Mouse (Mus musculus): ENCODE measurements around the gene Anapc2. TPM values are rescaled to one million over a fixed set of nuclear protein-coding genes. Genes with fewer than 3 reads are reported as not detected.

The Anapc2 gene
- polyA plus RNA-seq, 1 experiment from 2014 or later = 71.3 TPM

GRCm38 (mm10) chr2:25264286-25264660 is 8.0 kb upstream of the Anapc2 start:
- Histone ChIP-seq H3K27me3 (ENCODE audit: control insufficient read depth, insufficient read depth, low read length) (peaks cover 8% of the 10 kb centered on the region), H3K27ac (replicated peaks in 1 of 2; ENCODE audit: control insufficient read depth in 1 of 2, insufficient read depth in 1 of 2, low read depth in 2 of 2, low read length in 2 of 2) (no peak overlapping the region), H3K9ac (ENCODE audit: low read length) (no peak overlapping the region), H3K4me3 (ENCODE audit: control insufficient read depth in 1 of 2, insufficient read depth in 1 of 2, low read depth in 1 of 2, low read length in 2 of 2) (no peak overlapping the region), H3K4me2 (ENCODE audit: low read length) (peak overlapping the region; percentile 97; the same call in 1 of the 2 replicates), H3K4me1 (ENCODE audit: control insufficient read depth in 2 of 2, insufficient read depth in 2 of 2, low read length in 2 of 2) (peaks cover 26 to 33% of the 10 kb centered on the region in 2 experiments), H3K36me3 (ENCODE audit: control insufficient read depth, insufficient read depth, low read length) (peaks cover 13% of the 10 kb centered on the region), H3K9me3 (ENCODE audit: control insufficient read depth, low read length) (no peaks in the 10 kb centered on the region)
- ATAC-seq (ENCODE audit: insufficient number of reproducible peaks, insufficient read depth, low FRiP score, low read depth) = no peak
- WGBS = 66% methylated on average over 5 of the region's 5 CpGs

GRCm38 (mm10) chr2:25264851-25265250 is 7.4 kb upstream of the Anapc2 start:
- 72% methylated on average over 3 of the region's 3 CpGs for WGBS
- Histone ChIP-seq H3K9me3 (ENCODE audit: control insufficient read depth, low read length) (no peaks in the 10 kb centered on the region), H3K4me3 (ENCODE audit: control insufficient read depth in 1 of 2, insufficient read depth in 1 of 2, low read depth in 1 of 2, low read length in 2 of 2) (no peak overlapping the region), H3K4me2 (ENCODE audit: low read length) (no peak overlapping the region), H3K4me1 (ENCODE audit: control insufficient read depth in 2 of 2, insufficient read depth in 2 of 2, low read length in 2 of 2) (peaks cover 26 to 33% of the 10 kb centered on the region in 2 experiments), H3K27me3 (ENCODE audit: control insufficient read depth, insufficient read depth, low read length) (peaks cover 8% of the 10 kb centered on the region), H3K9ac (ENCODE audit: low read length) (no peak overlapping the region), H3K36me3 (ENCODE audit: control insufficient read depth, insufficient read depth, low read length) (peaks cover 19% of the 10 kb centered on the region), H3K27ac (replicated peaks in 1 of 2; ENCODE audit: control insufficient read depth in 1 of 2, insufficient read depth in 1 of 2, low read depth in 2 of 2, low read length in 2 of 2) (no peak overlapping the region)
- ATAC-seq (ENCODE audit: insufficient number of reproducible peaks, insufficient read depth, low FRiP score, low read depth) = no peak

- WGBS = 50% methylated on average over 6 of the region's 6 CpGs
- Histone ChIP-seq H3K4me2 (ENCODE audit: low read length) (peak overlapping the region; percentile 31), H3K4me1 (ENCODE audit: control insufficient read depth in 2 of 2, insufficient read depth in 2 of 2, low read length in 2 of 2) (peaks cover 27 to 39% of the 10 kb centered on the region in 2 experiments), H3K9me3 (ENCODE audit: control insufficient read depth, low read length) (no peaks in the 10 kb centered on the region), H3K4me3 (ENCODE audit: control insufficient read depth in 1 of 2, insufficient read depth in 1 of 2, low read depth in 1 of 2, low read length in 2 of 2) (no peak overlapping the region), H3K36me3 (ENCODE audit: control insufficient read depth, insufficient read depth, low read length) (peaks cover 30% of the 10 kb centered on the region), H3K27ac (replicated peaks in 1 of 2; ENCODE audit: control insufficient read depth in 1 of 2, insufficient read depth in 1 of 2, low read depth in 2 of 2, low read length in 2 of 2) (no peak overlapping the region), H3K27me3 (ENCODE audit: control insufficient read depth, insufficient read depth, low read length) (peaks cover 8% of the 10 kb centered on the region), H3K9ac (ENCODE audit: low read length) (peak overlapping the region; percentile 2)
- ATAC-seq (ENCODE audit: insufficient number of reproducible peaks, insufficient read depth, low FRiP score, low read depth) = no peak
Observed at GRCm38 (mm10) chr2:25265897-25266656, 6.2 kb upstream of the Anapc2 start.

GRCm38 (mm10) chr2:25266720-25267119 is 5.6 kb upstream of the Anapc2 start:
- WGBS = 17% methylated on average over 2 of the region's 2 CpGs
- Histone ChIP-seq H3K9ac (ENCODE audit: low read length) (0 out of 2 replicates have a peak overlapping the region, but pooled peaks have one; percentile 2), H3K4me1 (ENCODE audit: control insufficient read depth in 2 of 2, insufficient read depth in 2 of 2, low read length in 2 of 2) (peaks cover 30 to 44% of the 10 kb centered on the region in 2 experiments), H3K27me3 (ENCODE audit: control insufficient read depth, insufficient read depth, low read length) (peaks cover 8% of the 10 kb centered on the region), H3K36me3 (ENCODE audit: control insufficient read depth, insufficient read depth, low read length) (peaks cover 30% of the 10 kb centered on the region), H3K27ac (replicated peaks in 1 of 2; ENCODE audit: control insufficient read depth in 1 of 2, insufficient read depth in 1 of 2, low read depth in 2 of 2, low read length in 2 of 2) (no peak overlapping the region), H3K4me2 (ENCODE audit: low read length) (0 out of 2 replicates have a peak overlapping the region, but pooled peaks have one; percentile 31), H3K4me3 (ENCODE audit: control insufficient read depth in 1 of 2, insufficient read depth in 1 of 2, low read depth in 1 of 2, low read length in 2 of 2) (no peak overlapping the region), H3K9me3 (ENCODE audit: control insufficient read depth, low read length) (no peaks in the 10 kb centered on the region)
- ATAC-seq (ENCODE audit: insufficient number of reproducible peaks, insufficient read depth, low FRiP score, low read depth) = no peak

- H3K4me3 ChIP-seq (ENCODE audit: control insufficient read depth in 1 of 2, insufficient read depth in 1 of 2, low read depth in 1 of 2, low read length in 2 of 2) = no peak overlapping the region
- peaks cover 30 to 41% of the 10 kb centered on the region in 2 experiments for H3K4me1 ChIP-seq (ENCODE audit: control insufficient read depth in 2 of 2, insufficient read depth in 2 of 2, low read length in 2 of 2)
- no peaks in the 10 kb centered on the region for H3K9me3 ChIP-seq (ENCODE audit: control insufficient read depth, low read length)
- ATAC-seq (ENCODE audit: insufficient number of reproducible peaks, insufficient read depth, low FRiP score, low read depth) = no peak
- H3K27ac ChIP-seq (replicated peaks in 1 of 2; ENCODE audit: control insufficient read depth in 1 of 2, insufficient read depth in 1 of 2, low read depth in 2 of 2, low read length in 2 of 2) = no peak overlapping the region
- peaks cover 8% of the 10 kb centered on the region for H3K27me3 ChIP-seq (ENCODE audit: control insufficient read depth, insufficient read depth, low read length)
- peaks cover 30% of the 10 kb centered on the region for H3K36me3 ChIP-seq (ENCODE audit: control insufficient read depth, insufficient read depth, low read length)
- no peak overlapping the region for H3K4me2 ChIP-seq (ENCODE audit: low read length)
- no peak overlapping the region for H3K9ac ChIP-seq (ENCODE audit: low read length)
Observed at GRCm38 (mm10) chr2:25267241-25267640, 5.0 kb upstream of the Anapc2 start.

GRCm38 (mm10) chr2:25267746-25268309 is 4.5 kb upstream of the Anapc2 start:
- Histone ChIP-seq H3K27ac (replicated peaks in 1 of 2; ENCODE audit: control insufficient read depth in 1 of 2, insufficient read depth in 1 of 2, low read depth in 2 of 2, low read length in 2 of 2) (no peak overlapping the region), H3K27me3 (ENCODE audit: control insufficient read depth, insufficient read depth, low read length) (peaks cover 8% of the 10 kb centered on the region), H3K4me2 (ENCODE audit: low read length) (no peak overlapping the region), H3K36me3 (ENCODE audit: control insufficient read depth, insufficient read depth, low read length) (peaks cover 30% of the 10 kb centered on the region), H3K4me1 (ENCODE audit: control insufficient read depth in 2 of 2, insufficient read depth in 2 of 2, low read length in 2 of 2) (peaks cover 30 to 41% of the 10 kb centered on the region in 2 experiments), H3K9ac (ENCODE audit: low read length) (no peak overlapping the region), H3K9me3 (ENCODE audit: control insufficient read depth, low read length) (no peaks in the 10 kb centered on the region), H3K4me3 (ENCODE audit: control insufficient read depth in 1 of 2, insufficient read depth in 1 of 2, low read depth in 1 of 2, low read length in 2 of 2) (no peak overlapping the region)
- ATAC-seq (ENCODE audit: insufficient number of reproducible peaks, insufficient read depth, low FRiP score, low read depth) = no peak
- WGBS = 67% methylated on average over 4 of the region's 4 CpGs

- H3K27ac ChIP-seq (replicated peaks in 1 of 2; ENCODE audit: control insufficient read depth in 1 of 2, insufficient read depth in 1 of 2, low read depth in 2 of 2, low read length in 2 of 2) = peak overlapping the region in 1 of 2 experiments; percentile 84; a peak in 3 of 4 replicates
- peak overlapping the region; percentile 91 for H3K9ac ChIP-seq (ENCODE audit: low read length)
- peaks cover 74% of the 10 kb centered on the region for H3K36me3 ChIP-seq (ENCODE audit: control insufficient read depth, insufficient read depth, low read length)
- ATAC-seq (ENCODE audit: insufficient number of reproducible peaks, insufficient read depth, low FRiP score, low read depth) = peak; percentile 17; the same call in 1 of the 2 replicates
- H3K4me3 ChIP-seq (ENCODE audit: control insufficient read depth in 1 of 2, insufficient read depth in 1 of 2, low read depth in 1 of 2, low read length in 2 of 2) = peak overlapping the region; percentile 75 to 87
- H3K4me1 ChIP-seq (ENCODE audit: control insufficient read depth in 2 of 2, insufficient read depth in 2 of 2, low read length in 2 of 2) = peaks cover 12 to 22% of the 10 kb centered on the region in 2 experiments
- H3K4me2 ChIP-seq (ENCODE audit: low read length) = peak overlapping the region; percentile 92
- H3K9me3 ChIP-seq (ENCODE audit: control insufficient read depth, low read length) = no peaks in the 10 kb centered on the region
- under 1% methylated on average over 29 of the region's 29 CpGs for WGBS
- no peaks in the 10 kb centered on the region for H3K27me3 ChIP-seq (ENCODE audit: control insufficient read depth, insufficient read depth, low read length)
Observed at GRCm38 (mm10) chr2:25272515-25272914, 237 bp downstream of the Anapc2 start.
